Mouse (Mus musculus) spleen, adult 12 weeks (tissue): ENCODE data around the gene Gm21304.
"Not testable (repeated sequence)": the region's sequence is repeated elsewhere in the genome, so short reads cannot be mapped to it uniquely, and the experiment has no call there.

Source experiments
- DNase-seq: peaks from one replicate; pipeline ENCODE4 v3.0.0; 2022; ENCODE audit warnings: low spot score

Gene Gm21304

GRCm38 (mm10) chr10:104168215-104168614 lies at the start of gene Gm21304:
Gene Gm21304 (plus strand): TSS chr10:104168515.
- DNase-seq, result not testable (repeated sequence)

- not testable (repeated sequence) for DNase-seq
Observed at GRCm38 (mm10) chr10:104142687-104143086, 25.6 kb upstream of the Gm21304 start, which contains the start of gene Gm21293. Gene Gm21293 (plus strand): TSS chr10:104142987.

- DNase-seq, result not testable (repeated sequence)
Observed at GRCm38 (mm10) chr10:104151197-104151596, 17.1 kb upstream of the Gm21304 start, which contains the start of gene Gm6763. Gene Gm6763 (plus strand): TSS chr10:104151497.

GRCm38 (mm10) chr10:104159706-104160105 lies 8.6 kb upstream of the Gm21304 start, which contains the start of gene Gm8764:
Gene Gm8764 (plus strand): TSS chr10:104160006.
- DNase-seq, result not testable (repeated sequence)

- not testable (repeated sequence) for DNase-seq
Observed at GRCm38 (mm10) chr10:104176724-104177123, 8.4 kb downstream of the Gm21304 start, which contains the start of gene Gm21312. Gene Gm21312 (plus strand): TSS chr10:104177024.

GRCm38 (mm10) chr10:104185233-104185632 lies 16.9 kb downstream of the Gm21304 start, which contains the start of gene Gm20765:
Gene Gm20765 (plus strand): TSS chr10:104185533.
- not testable (repeated sequence) for DNase-seq

- DNase-seq, result not testable (repeated sequence)
Observed at GRCm38 (mm10) chr10:104193742-104194141, 25.4 kb downstream of the Gm21304 start, which contains the start of gene Gm4340. Gene Gm4340 (plus strand): TSS chr10:104194042.

- no peak for DNase-seq
Observed at GRCm38 (mm10) chr10:104209655-104210054, 41.3 kb downstream of the Gm21304 start.

GRCm38 (mm10) chr10:104210268-104210990 lies 42.1 kb downstream of the Gm21304 start:
- DNase-seq, result no peak

GRCm38 (mm10) chr10:104214527-104214926 lies 46.2 kb downstream of the Gm21304 start:
- no peak for DNase-seq
